Mouse (Mus musculus) hindbrain, embryonic 15.5 days (tissue): ENCODE measurements at regions not wholly inside any gene's neighbourhood (a gene's known extent, or its start where the extent isn't known, plus 50 kb on each side); places are given as distances from the start of the nearest gene placed in this dataset.

Experiments
- ATAC-seq: fragments of 200-750 bp; cut with Nextera tagmentation; 2 replicates; pipeline ENCODE4 v1.8.0; 2017; ENCODE audit warnings: low read depth, moderate number of reproducible peaks, moderate TSS enrichment; ENCODE audit not compliant: low FRiP score
- H3K27ac ChIP-seq: fragments of 300-500 bp; sonication (generic); replicated peaks from 2 replicates; pipeline ENCODE4 v1.5.1; 2015; ENCODE audit warnings: mild to moderate bottlenecking, inconsistent platforms
- H3K27me3 ChIP-seq: fragments of 300-500 bp; sonication (generic); 2 replicates; pipeline ENCODE4 v1.6.1; 2015; ENCODE audit warnings: control low read depth, inconsistent platforms
- H3K36me3 ChIP-seq: fragments of 300-500 bp; sonication (generic); 2 replicates; pipeline ENCODE4 v1.6.1; 2015; ENCODE audit warnings: control low read depth, inconsistent platforms
- H3K4me1 ChIP-seq: fragments of 300-500 bp; sonication (generic); replicated peaks from 2 replicates; pipeline ENCODE4 v1.6.1; 2015; ENCODE audit warnings: control low read depth, inconsistent platforms
- H3K4me2 ChIP-seq: fragments of 300-500 bp; sonication (generic); 2 replicates; pipeline ENCODE4 v1.6.1; 2015; ENCODE audit warnings: moderate library complexity, mild to moderate bottlenecking, inconsistent platforms
- H3K4me3 ChIP-seq: fragments of 300-500 bp; sonication (generic); 2 replicates; pipeline ENCODE4 v1.5.1; 2015; ENCODE audit warnings: mild to moderate bottlenecking, inconsistent platforms
- H3K9ac ChIP-seq: fragments of 300-500 bp; sonication (generic); 2 replicates; pipeline ENCODE4 v1.6.1; 2015; ENCODE audit warnings: inconsistent platforms
- H3K9me3 ChIP-seq: fragments of 300-500 bp; sonication (generic); 2 replicates; pipeline ENCODE4 v1.6.1; 2016; ENCODE audit warnings: control low read depth, inconsistent platforms
- WGBS: fragments of 180-500 bp; shearing (Covaris S2); methylation state at CpG from one replicate; pipeline ENCODE4 v1.1.7; 2015; 5-methylcytosine and 5-hydroxymethylcytosine counted together

GRCm38 (mm10) chr9:102782926-102783850 lies 51.5 kb upstream of the Ryk start:
- no peaks in the 10 kb centered on the region for H3K9me3 ChIP-seq
- WGBS: 71% methylated on average over 25 of the region's 25 CpGs
- no peak overlapping the region for H3K27ac ChIP-seq
- no peak overlapping the region for H3K4me3 ChIP-seq
- no peak for ATAC-seq
- no peaks in the 10 kb centered on the region for H3K36me3 ChIP-seq
- no peaks in the 10 kb centered on the region for H3K27me3 ChIP-seq
- no peak overlapping the region for H3K4me2 ChIP-seq
- peaks cover 9% of the 10 kb centered on the region; the same call in 1 of the 2 replicates for H3K4me1 ChIP-seq
- no peak overlapping the region for H3K9ac ChIP-seq

- 13% methylated on average over 10 of the region's 10 CpGs for WGBS
Measured at GRCm38 (mm10) chr9:102784329-102785026, 50.2 kb upstream of the Ryk start.

More at GRCm38 (mm10) chr9:102784329-102785026, 50.2 kb upstream of the Ryk start:
- Histone ChIP-seq H3K4me1 (peaks cover 4% of the 10 kb centered on the region; the same call in 1 of the 2 replicates), H3K27me3 (no peaks in the 10 kb centered on the region), H3K27ac (no peak overlapping the region), H3K9ac (no peak overlapping the region), H3K9me3 (no peaks in the 10 kb centered on the region), H3K36me3 (no peaks in the 10 kb centered on the region), H3K4me2 (no peak overlapping the region), H3K4me3 (no peak overlapping the region)
- ATAC-seq: peak; percentile 72
